Mouse (Mus musculus) stomach, embryonic 14.5 days (tissue): ENCODE results near the gene Szrd1. TPM values are rescaled to one million over a fixed set of nuclear protein-coding genes. Genes with fewer than 3 reads are reported as not detected.

ENCODE experiments used
- ATAC-seq: fragments of 200-750 bp; cut with Nextera tagmentation; 2 replicates; pipeline ENCODE4 v1.8.0; 2017; ENCODE audit warnings: low read depth, moderate TSS enrichment; ENCODE audit not compliant: insufficient number of reproducible peaks, insufficient read depth, low FRiP score
- H3K27ac ChIP-seq: fragments of 300-500 bp; sonication (generic); 2 replicates; pipeline ENCODE4 v1.5.1; 2014; ENCODE audit warnings: mild to moderate bottlenecking, low read length, moderate library complexity, mixed read lengths
- H3K27me3 ChIP-seq: fragments of 300-500 bp; sonication (generic); 2 replicates; pipeline ENCODE4 v1.6.1; 2014; ENCODE audit warnings: low read length, control low read depth, mixed read lengths; ENCODE audit not compliant: control insufficient read depth, insufficient read depth
- H3K36me3 ChIP-seq: fragments of 300-500 bp; sonication (generic); 2 replicates; pipeline ENCODE4 v1.6.1; 2014; ENCODE audit warnings: mild to moderate bottlenecking, control low read depth, low read length, moderate library complexity, mixed read lengths; ENCODE audit not compliant: control insufficient read depth, insufficient read depth
- H3K4me1 ChIP-seq: fragments of 300-500 bp; sonication (generic); 2 replicates; pipeline ENCODE4 v1.6.1; 2014; ENCODE audit warnings: low read length, control low read depth, mixed read lengths; ENCODE audit not compliant: control insufficient read depth, insufficient read depth
- H3K4me2 ChIP-seq: fragments of 300-500 bp; sonication (generic); replicated peaks from 2 replicates; pipeline ENCODE4 v1.6.1; 2014; ENCODE audit warnings: low read depth, low read length, control low read depth
- H3K4me3 ChIP-seq: fragments of 300-500 bp; sonication (generic); 2 replicates; pipeline ENCODE4 v1.5.1; 2014; ENCODE audit warnings: low read depth, low read length, control low read depth
- H3K9ac ChIP-seq: fragments of 300-500 bp; sonication (generic); replicated peaks from 2 replicates; pipeline ENCODE4 v1.6.1; 2014; ENCODE audit warnings: low read depth, mild to moderate bottlenecking, control low read depth, low read length, moderate library complexity, mixed read lengths
- H3K9me3 ChIP-seq: fragments of 300-500 bp; sonication (generic); 2 replicates; pipeline ENCODE4 v1.6.1; 2016; ENCODE audit warnings: low read depth, low read length, control low read depth; ENCODE audit not compliant: control insufficient read depth
- WGBS: fragments of 180-500 bp; shearing (Covaris S2); extraction: QIAGEN DNeasy Blood & Tissue Kit; methylation state at CpG from one replicate; pipeline ENCODE4 v1.1.7; 2014; 5-methylcytosine and 5-hydroxymethylcytosine counted together
- polyA plus RNA-seq: library from polyadenylated mRNA; unstranded; fragments of >200 nt; fragmentation: Nextera tagmentation; extraction: Ambion mirVana; gene quantifications from 2 replicates; pipeline ENCODE4 v1.2.1, GENCODE M21; 2014

The Szrd1 gene
- polyA plus RNA-seq, 1 experiment from 2014 or later: 35.3 TPM

DNA sequence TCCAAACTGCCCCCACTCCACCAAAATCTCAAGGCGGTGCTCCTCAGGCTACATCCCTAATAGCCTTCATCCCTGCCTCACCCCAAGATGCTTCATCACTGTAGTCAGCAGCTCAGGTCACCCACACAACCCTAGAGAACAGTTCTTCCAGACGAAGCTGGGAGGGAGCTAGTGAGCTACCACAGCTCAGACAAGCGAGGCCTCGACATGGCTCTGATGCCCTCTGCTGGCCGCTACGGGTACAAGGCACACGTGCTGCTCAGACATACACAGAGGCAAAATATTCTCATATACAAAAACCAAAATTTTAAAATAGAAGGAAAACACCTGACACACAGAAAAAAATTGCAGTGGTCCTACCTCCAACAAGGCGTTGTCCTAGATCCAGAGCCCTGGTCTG, 74.5 kb downstream of the Szrd1 start:
- WGBS: 5% methylated on average over 8 of the region's 8 CpGs
- Histone ChIP-seq H3K4me2 (no peak overlapping the region), H3K27ac (no peak overlapping the region), H3K9ac (no peak overlapping the region), H3K27me3 (no peaks in the 10 kb centered on the region), H3K4me1 (peaks cover 3% of the 10 kb centered on the region; the same call in 1 of the 2 replicates), H3K4me3 (no peak overlapping the region), H3K36me3 (peaks cover 45% of the 10 kb centered on the region), H3K9me3 (no peaks in the 10 kb centered on the region)
- ATAC-seq: no peak

DNA sequence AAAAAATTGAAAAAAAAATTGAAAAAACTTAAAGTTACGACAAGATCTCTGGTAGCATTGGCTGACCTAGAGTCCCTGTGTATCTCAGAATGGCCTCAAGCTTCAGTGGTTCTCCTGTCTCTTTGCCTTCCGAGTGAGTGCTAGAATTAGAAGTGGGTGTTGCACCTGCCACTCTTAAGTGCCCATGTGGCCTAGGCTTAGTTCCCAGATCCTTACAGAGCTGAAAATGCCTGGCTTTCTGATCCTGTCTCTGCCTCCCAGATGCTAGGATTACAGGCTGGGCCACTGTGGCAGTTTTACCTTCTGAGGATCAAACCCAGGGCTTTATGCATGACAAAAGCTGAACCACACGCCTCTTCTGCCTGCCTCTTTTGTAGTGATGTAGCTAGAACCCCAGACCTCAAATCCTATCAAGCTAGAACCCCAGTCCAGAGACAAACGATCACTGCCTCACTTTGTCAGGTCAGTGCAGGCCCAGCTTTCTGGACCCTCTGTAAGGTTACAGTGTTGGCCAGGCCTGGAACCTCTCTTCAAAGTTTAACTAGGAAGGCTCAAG, 75.4 kb downstream of the Szrd1 start:
- Histone ChIP-seq H3K27me3 (no peaks in the 10 kb centered on the region), H3K27ac (no peak overlapping the region), H3K36me3 (peaks cover 36% of the 10 kb centered on the region), H3K9me3 (no peaks in the 10 kb centered on the region), H3K4me3 (no peak overlapping the region), H3K9ac (no peak overlapping the region), H3K4me2 (no peak overlapping the region), H3K4me1 (peaks cover 9% of the 10 kb centered on the region)
- 86% methylated on average over 4 of the region's 4 CpGs for WGBS
- ATAC-seq: no peak

Other genes starting within 250 kb of the Szrd1 start
- 0.88 and 1.5 TPM in 2 replicates for gene Padi2, start 233.4 kb downstream of the Szrd1 start, polyA plus RNA-seq
- 388 and 401 TPM in 2 replicates for gene Sdhb, start 178.6 kb downstream of the Szrd1 start, polyA plus RNA-seq
- 36.0 and 37.1 TPM in 2 replicates for gene Atp13a2, start 152.9 kb downstream of the Szrd1 start, polyA plus RNA-seq
- gene Mfap2, start 129.4 kb downstream of the Szrd1 start, polyA plus RNA-seq: 633 and 721 TPM in 2 replicates
- gene Crocc, start 79.2 kb downstream of the Szrd1 start, polyA plus RNA-seq: 5.9 and 7.4 TPM in 2 replicates
- 67.0 and 77.1 TPM in 2 replicates for gene Necap2, start 61.4 kb downstream of the Szrd1 start, polyA plus RNA-seq
- gene Spata21, start 51.4 kb downstream of the Szrd1 start, polyA plus RNA-seq: 0.30 and 0.59 TPM in 2 replicates
- gene Fbxo42, start 8.1 kb upstream of the Szrd1 start, polyA plus RNA-seq: 29.6 and 30.4 TPM in 2 replicates
- 5.2 and 6.5 TPM in 2 replicates for gene Rsg1, start 74.2 kb upstream of the Szrd1 start, polyA plus RNA-seq
- 23.0 and 26.4 TPM in 2 replicates for gene Arhgef19, start 99.7 kb upstream of the Szrd1 start, polyA plus RNA-seq
- 2.8 and 3.4 TPM in 2 replicates for gene Epha2, start 161.5 kb upstream of the Szrd1 start, polyA plus RNA-seq
- gene Fam131c, start 228.4 kb upstream of the Szrd1 start, polyA plus RNA-seq: 4.3 and 4.4 TPM in 2 replicates